Mouse (Mus musculus) liver, embryonic 14.5 days (tissue): ENCODE results near the gene Auts2. TPM values are rescaled to one million over a fixed set of nuclear protein-coding genes. Genes with fewer than 3 reads are reported as not detected.
A peak's percentile ranks its signal among the peaks of the same experiment; 100 is the strongest.

Experiments used
- ATAC-seq: fragments of 200-750 bp; cut with Nextera tagmentation; 2 replicates; pipeline ENCODE4 v1.8.0; 2017; ENCODE audit warnings: moderate number of reproducible peaks, mild to moderate bottlenecking, moderate library complexity; ENCODE audit not compliant: insufficient read depth
- DNase-seq, 3 experiments: peaks; one replicate each; pipeline ENCODE4 v3.0.0-alpha.2; 2012 to 2013; ENCODE audit warnings: low read depth in 3 of 3, low spot score in 3 of 3
- H3K27ac ChIP-seq: fragments of 300-500 bp; sonication (generic); 2 replicates; pipeline ENCODE4 v1.5.1; 2014; ENCODE audit warnings: moderate library complexity, mild to moderate bottlenecking, control low read depth, inconsistent platforms
- H3K27me3 ChIP-seq: fragments of 300-500 bp; sonication (generic); 2 replicates; pipeline ENCODE4 v1.6.1; 2014; ENCODE audit warnings: mild to moderate bottlenecking, low read length, moderate library complexity; ENCODE audit not compliant: control insufficient read depth, insufficient read depth
- H3K36me3 ChIP-seq: fragments of 300-500 bp; sonication (generic); replicated peaks from 2 replicates; pipeline ENCODE4 v1.6.1; 2014; ENCODE audit warnings: low read depth; ENCODE audit not compliant: control insufficient read depth, insufficient read depth
- H3K4me1 ChIP-seq, 2 experiments: fragments of 200-500 bp in 1 of 2; fragments of 300-500 bp in 1 of 2; sonication (generic) in 1 of 2; replicated peaks; 2 replicates each; pipeline ENCODE4 v1.6.1; 2012 to 2014; ENCODE audit warnings: antibody characterized with exemption in 1 of 2, inconsistent platforms in 1 of 2, low read length in 1 of 2; ENCODE audit not compliant: control insufficient read depth in 2 of 2, insufficient read depth in 2 of 2
- H3K4me2 ChIP-seq: fragments of 300-500 bp; sonication (generic); 2 replicates; pipeline ENCODE4 v1.6.1; 2014; ENCODE audit warnings: low read depth, mild to moderate bottlenecking, control low read depth, moderate library complexity
- H3K4me3 ChIP-seq, 2 experiments: fragments of 200-500 bp in 1 of 2; fragments of 300-500 bp in 1 of 2; sonication (generic) in 1 of 2; 2 replicates each; pipeline ENCODE4 v1.5.1; 2012 to 2014; ENCODE audit warnings: low read depth in 2 of 2, low read length in 2 of 2, mild to moderate bottlenecking in 2 of 2, control low read depth in 1 of 2, inconsistent platforms in 1 of 2, moderate library complexity in 1 of 2; ENCODE audit not compliant: insufficient read depth in 1 of 2
- H3K9ac ChIP-seq: fragments of 300-500 bp; sonication (generic); replicated peaks from 2 replicates; pipeline ENCODE4 v1.6.1; 2014; ENCODE audit warnings: mild to moderate bottlenecking, control low read depth, moderate library complexity
- H3K9me3 ChIP-seq: fragments of 300-500 bp; sonication (generic); 2 replicates; pipeline ENCODE4 v1.6.1; 2016; ENCODE audit warnings: low read length, mixed read lengths; ENCODE audit not compliant: control insufficient read depth
- CTCF ChIP-seq: IDR thresholded peaks from 2 replicates; pipeline ENCODE4 v1.5.1; 2016; ENCODE audit warnings: antibody characterized with exemption, low read depth, control low read depth
- EP300 ChIP-seq: IDR thresholded peaks from 2 replicates; pipeline ENCODE4 v1.6.1; 2016; ENCODE audit warnings: antibody characterized with exemption, low read depth
- WGBS: fragments of 180-500 bp; shearing (Covaris S2); extraction: QIAGEN DNeasy Blood & Tissue Kit; methylation state at CpG from one replicate; pipeline ENCODE4 v1.1.7; 2014; ENCODE audit not compliant: insufficient replicate concordance; 5-methylcytosine and 5-hydroxymethylcytosine counted together
- polyA plus RNA-seq, 2 experiments: library from polyadenylated mRNA; depleted of rRNA in 1 of 2; stranded (reverse) in 1 of 2; unstranded in 1 of 2; fragments of >200 nt; fragmentation: Nextera tagmentation in 1 of 2; extraction: Ambion mirVana in 1 of 2; gene quantifications; 2 replicates each; pipeline versions ENCODE4 v1.2.1 to v1.2.3; 2012 to 2014

Auts2 gene
- polyA plus RNA-seq, 2 experiments: 0.77 to 1.6 TPM

- ATAC-seq (no peak), DNase-seq (no peak)
- Histone ChIP-seq H3K27ac (no peak overlapping the region), H3K4me3 (no peak overlapping the region), H3K4me1 (no peaks in the 10 kb centered on the region), H3K36me3 (no peaks in the 10 kb centered on the region), H3K4me2 (no peak overlapping the region), H3K9me3 (no peaks in the 10 kb centered on the region), H3K27me3 (no peaks in the 10 kb centered on the region), H3K9ac (no peak overlapping the region)
- TF ChIP-seq CTCF (no peak), EP300 (no peak)
- 53% methylated on average over 3 of the region's 3 CpGs for WGBS
Observed at GRCm38 (mm10) chr5:132283741-132284140, 259.4 kb downstream of the Auts2 start.

GRCm38 (mm10) chr5:132274098-132274898, 268.8 kb downstream of the Auts2 start:
- Histone ChIP-seq H3K4me2 (no peak overlapping the region), H3K27me3 (no peaks in the 10 kb centered on the region), H3K27ac (no peak overlapping the region), H3K9me3 (no peaks in the 10 kb centered on the region), H3K9ac (no peak overlapping the region), H3K4me3 (no peak overlapping the region), H3K36me3 (no peaks in the 10 kb centered on the region), H3K4me1 (0 out of 4 replicates have a peak, but pooled peaks cover 2 to 3% of the 10 kb centered on the region in 2 experiments)
- TF ChIP-seq CTCF (no peak), EP300 (no peak)
- 76% methylated on average over 15 of the region's 15 CpGs for WGBS
- ATAC-seq (no peak), DNase-seq (no peak)

DNA sequence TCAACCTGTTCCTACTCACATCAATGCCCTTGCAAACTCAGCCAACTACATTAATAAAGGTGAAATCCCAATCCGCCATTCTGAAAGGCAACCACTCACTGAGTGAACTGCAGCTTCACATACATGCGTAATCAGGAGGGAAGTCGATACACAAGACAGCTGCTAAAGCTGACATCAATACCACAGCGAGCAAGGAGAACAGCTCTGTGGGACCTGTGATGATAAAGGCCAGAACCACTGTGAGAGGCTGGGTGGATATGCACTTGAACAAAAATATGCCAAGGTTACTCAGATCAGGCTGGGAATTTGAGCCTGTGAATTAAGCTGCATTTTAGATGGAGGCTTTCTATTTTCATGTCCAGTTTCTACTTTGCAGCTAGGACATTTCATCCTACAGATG, 271.0 kb downstream of the Auts2 start:
- no peak for DNase-seq
- WGBS: 44% methylated on average over 4 of the region's 4 CpGs
- Histone ChIP-seq H3K27ac (no peak overlapping the region), H3K4me3 (no peak overlapping the region), H3K9ac (no peak overlapping the region), H3K36me3 (no peaks in the 10 kb centered on the region), H3K27me3 (no peaks in the 10 kb centered on the region), H3K4me1 (0 out of 4 replicates have a peak, but pooled peaks cover 2 to 3% of the 10 kb centered on the region in 2 experiments), H3K4me2 (no peak overlapping the region), H3K9me3 (no peaks in the 10 kb centered on the region)
- TF ChIP-seq CTCF: no peak
- no peak for TF ChIP-seq EP300
- ATAC-seq: no peak

DNA sequence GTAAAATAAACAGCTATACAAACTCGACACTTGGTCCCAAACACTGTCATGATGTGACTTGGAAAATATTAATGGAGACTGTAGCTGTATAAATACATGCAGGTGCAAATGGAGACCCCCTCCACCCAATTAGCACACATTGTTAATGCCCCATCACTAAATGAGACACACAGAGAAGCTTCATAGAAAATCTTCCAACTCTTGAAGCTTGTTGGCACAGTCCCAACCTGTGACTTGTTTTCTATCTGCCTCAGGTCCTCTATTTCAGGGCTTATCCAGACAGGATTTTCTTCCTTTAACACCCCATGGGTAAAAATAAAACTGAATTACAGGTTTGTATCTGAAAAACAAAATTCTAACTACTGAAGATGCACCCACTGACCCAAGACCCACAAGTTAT, 272.2 kb downstream of the Auts2 start:
- ATAC-seq: no peak
- Histone ChIP-seq H3K9ac (no peak overlapping the region), H3K4me1 (0 out of 4 replicates have a peak, but pooled peaks cover 2 to 3% of the 10 kb centered on the region in 2 experiments), H3K27me3 (no peaks in the 10 kb centered on the region), H3K36me3 (no peaks in the 10 kb centered on the region), H3K4me2 (no peak overlapping the region), H3K27ac (no peak overlapping the region), H3K4me3 (no peak overlapping the region), H3K9me3 (no peaks in the 10 kb centered on the region)
- no peak for DNase-seq
- 53% methylated on average over 1 of the region's 1 CpGs for WGBS
- TF ChIP-seq CTCF (no peak), EP300 (no peak)

GRCm38 (mm10) chr5:132270074-132270473, 273.1 kb downstream of the Auts2 start:
- no peaks in the 10 kb centered on the region for H3K9me3 ChIP-seq
- DNase-seq (peak in 1 of 3 experiments; percentile 10), ATAC-seq (no peak)
- H3K27ac ChIP-seq: no peak overlapping the region
- WGBS: 10% methylated on average over 3 of the region's 3 CpGs
- no peaks in the 10 kb centered on the region for H3K36me3 ChIP-seq
- peak; percentile 44 for TF ChIP-seq EP300
- no peak for TF ChIP-seq CTCF
- H3K9ac ChIP-seq: no peak overlapping the region
- no peaks in the 10 kb centered on the region for H3K27me3 ChIP-seq
- H3K4me1 ChIP-seq: 0 out of 4 replicates have a peak, but pooled peaks cover 2 to 3% of the 10 kb centered on the region in 2 experiments
- no peak overlapping the region for H3K4me3 ChIP-seq
- no peak overlapping the region for H3K4me2 ChIP-seq
